Mouse (Mus musculus): ENCODE results near the gene Tmem45b. TPM values are rescaled to one million over a fixed set of nuclear protein-coding genes. Genes with fewer than 3 reads are reported as not detected.
A peak's percentile ranks its signal among the peaks of the same experiment; 100 is the strongest.
"Not testable (repeated sequence)": the region's sequence is repeated elsewhere in the genome, so short reads cannot be mapped to it uniquely, and the experiment has no call there.

Tmem45b gene
- 0.18 TPM in 1 of 2 replicates, not detected in the other for polyA plus RNA-seq (2014; fragmentation: Nextera tagmentation; extraction: Ambion mirVana)

- H3K4me3 ChIP-seq (replicated peaks; ENCODE audit: low read depth, low read length), result no peak within 1 kb of the TSS
- no peak within 1 kb of the TSS for H3K9ac ChIP-seq (replicated peaks; ENCODE audit: low read length)
Observed at GRCm38 (mm10) chr9:31463692-31464474, at the start of gene Tmem45b. Tmem45b (minus strand) TSS chr9:31464462.

GRCm38 (mm10) chr9:31508189-31508588 is 43.9 kb upstream of the Tmem45b start:
- Histone ChIP-seq H3K27me3 (ENCODE audit: control insufficient read depth, insufficient read depth, low read length) (no peaks in the 10 kb centered on the region), H3K4me2 (ENCODE audit: low read length) (no peak overlapping the region)
- ATAC-seq (ENCODE audit: low FRiP score, low TSS enrichment), result no peak

More at GRCm38 (mm10) chr9:31463692-31464474, at the start of gene Tmem45b:
- DNase-seq (peak; percentile 1), ATAC-seq (ENCODE audit: low FRiP score, low TSS enrichment) (no peak)
- WGBS, result 10% methylated on average over 33 of the region's 33 CpGs
- Histone ChIP-seq H3K4me1 (ENCODE audit: control insufficient read depth, insufficient read depth, low read length) (no peaks in the 10 kb centered on the region), H3K27ac (replicated peaks; ENCODE audit: low read depth, low read length) (no peak within 1 kb of the TSS), H3K9me3 (ENCODE audit: control insufficient read depth, low read length) (no peaks in the 10 kb centered on the region), H3K4me2 (ENCODE audit: low read length) (peak within 1 kb of the TSS; percentile 21), H3K27me3 (ENCODE audit: control insufficient read depth, insufficient read depth, low read length) (peaks cover 12% of the 10 kb centered on the region; the same call in 1 of the 2 replicates), H3K36me3 (ENCODE audit: control insufficient read depth, insufficient read depth, low read length) (no peaks in the 10 kb centered on the region)

DNA sequence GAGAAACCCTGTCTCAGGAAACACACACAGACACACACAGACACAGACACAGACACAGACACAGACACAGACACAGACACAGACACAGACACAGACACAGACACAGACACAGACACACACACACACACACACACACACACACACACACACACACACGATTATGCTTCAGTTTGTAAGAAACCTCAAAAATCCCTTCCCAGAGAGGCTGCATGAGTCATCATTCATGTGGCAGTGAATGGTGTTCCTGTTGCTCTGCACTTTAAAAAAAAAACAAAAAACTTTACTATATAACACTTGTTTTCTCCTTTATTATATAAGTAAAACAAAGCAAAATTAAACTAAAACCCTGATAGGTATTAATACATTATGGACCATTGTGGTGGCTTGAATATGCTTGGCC is 37.0 kb upstream of the Tmem45b start:
- H3K4me3 ChIP-seq (replicated peaks; ENCODE audit: low read depth, low read length); H3K36me3 ChIP-seq (ENCODE audit: control insufficient read depth, insufficient read depth, low read length); H3K27me3 ChIP-seq (ENCODE audit: control insufficient read depth, insufficient read depth, low read length); H3K4me2 ChIP-seq (ENCODE audit: low read length); H3K27ac ChIP-seq (replicated peaks; ENCODE audit: low read depth, low read length); H3K9ac ChIP-seq (replicated peaks; ENCODE audit: low read length); ATAC-seq (ENCODE audit: low FRiP score, low TSS enrichment); H3K9me3 ChIP-seq (ENCODE audit: control insufficient read depth, low read length); DNase-seq; H3K4me1 ChIP-seq (ENCODE audit: control insufficient read depth, insufficient read depth, low read length): not testable (repeated sequence)
- WGBS, result 100% methylated on average over 1 of the region's 1 CpGs

More at GRCm38 (mm10) chr9:31508189-31508588, 43.9 kb upstream of the Tmem45b start:
- Histone ChIP-seq H3K9me3 (ENCODE audit: control insufficient read depth, low read length) (no peaks in the 10 kb centered on the region), H3K4me1 (ENCODE audit: control insufficient read depth, insufficient read depth, low read length) (no peaks in the 10 kb centered on the region), H3K27ac (replicated peaks; ENCODE audit: low read depth, low read length) (no peak overlapping the region), H3K36me3 (ENCODE audit: control insufficient read depth, insufficient read depth, low read length) (no peaks in the 10 kb centered on the region), H3K9ac (replicated peaks; ENCODE audit: low read length) (no peak overlapping the region), H3K4me3 (replicated peaks; ENCODE audit: low read depth, low read length) (no peak overlapping the region)
- DNase-seq, result no peak
- WGBS, result 81% methylated on average over 3 of the region's 3 CpGs

DNA sequence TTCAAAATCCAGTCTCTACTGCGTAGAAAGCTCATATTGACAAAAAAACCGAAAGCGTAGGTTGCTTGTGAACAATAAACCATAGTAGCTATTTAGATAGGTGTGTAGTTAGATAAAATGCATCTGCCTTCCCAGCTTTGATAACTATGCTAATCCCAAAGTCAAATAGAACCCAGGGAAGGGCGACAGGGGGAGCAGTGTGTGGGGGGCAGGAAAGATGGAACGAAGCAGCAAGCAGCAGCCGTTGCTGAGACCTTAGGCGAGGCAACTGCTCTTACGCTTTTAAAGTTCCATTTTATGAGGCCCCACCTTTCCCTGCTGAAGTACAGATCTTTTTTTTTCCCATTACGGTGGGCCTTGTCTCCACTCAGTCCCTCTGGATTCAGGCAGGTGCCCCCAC is 1.1 kb downstream of the Tmem45b start:
- Histone ChIP-seq H3K9me3 (ENCODE audit: control insufficient read depth, low read length) (no peaks in the 10 kb centered on the region), H3K9ac (replicated peaks; ENCODE audit: low read length) (no peak overlapping the region), H3K4me2 (ENCODE audit: low read length) (no peak overlapping the region), H3K4me3 (replicated peaks; ENCODE audit: low read depth, low read length) (no peak overlapping the region), H3K27ac (replicated peaks; ENCODE audit: low read depth, low read length) (no peak overlapping the region), H3K36me3 (ENCODE audit: control insufficient read depth, insufficient read depth, low read length) (no peaks in the 10 kb centered on the region), H3K4me1 (ENCODE audit: control insufficient read depth, insufficient read depth, low read length) (no peaks in the 10 kb centered on the region), H3K27me3 (ENCODE audit: control insufficient read depth, insufficient read depth, low read length) (peaks cover 12% of the 10 kb centered on the region; the same call in 1 of the 2 replicates)
- WGBS, result 49% methylated on average over 9 of the region's 9 CpGs
- no peak for ATAC-seq (ENCODE audit: low FRiP score, low TSS enrichment)
- DNase-seq, result no peak

DNA sequence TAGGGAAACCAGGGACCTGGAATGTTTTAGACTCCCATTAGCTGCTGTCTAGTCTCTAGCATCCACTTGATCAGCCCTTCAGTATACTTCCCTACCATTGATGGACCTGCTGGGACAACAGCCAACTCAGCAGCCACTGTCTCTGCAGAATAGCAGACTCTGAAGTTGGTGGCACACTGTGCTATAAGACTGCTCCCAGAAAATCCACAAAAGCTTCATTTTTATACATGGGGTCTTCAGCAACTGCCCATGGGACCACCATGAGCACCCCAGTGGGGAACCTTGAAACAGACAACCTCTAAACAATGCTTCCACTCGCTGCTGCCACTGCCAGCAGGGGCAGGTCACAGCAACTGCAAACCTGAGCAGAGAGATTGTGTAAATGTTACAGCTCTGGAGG is 9.9 kb downstream of the Tmem45b start:
- Histone ChIP-seq H3K27ac (replicated peaks; ENCODE audit: low read depth, low read length) (no peak overlapping the region), H3K36me3 (ENCODE audit: control insufficient read depth, insufficient read depth, low read length) (no peaks in the 10 kb centered on the region), H3K4me2 (ENCODE audit: low read length) (no peak overlapping the region), H3K9ac (replicated peaks; ENCODE audit: low read length) (no peak overlapping the region), H3K27me3 (ENCODE audit: control insufficient read depth, insufficient read depth, low read length) (no peaks in the 10 kb centered on the region), H3K4me1 (ENCODE audit: control insufficient read depth, insufficient read depth, low read length) (no peaks in the 10 kb centered on the region), H3K9me3 (ENCODE audit: control insufficient read depth, low read length) (no peaks in the 10 kb centered on the region), H3K4me3 (replicated peaks; ENCODE audit: low read depth, low read length) (no peak overlapping the region)
- DNase-seq, result no peak
- ATAC-seq (ENCODE audit: low FRiP score, low TSS enrichment), result no peak
- 36% methylated on average over 1 of the region's 1 CpGs for WGBS

DNA sequence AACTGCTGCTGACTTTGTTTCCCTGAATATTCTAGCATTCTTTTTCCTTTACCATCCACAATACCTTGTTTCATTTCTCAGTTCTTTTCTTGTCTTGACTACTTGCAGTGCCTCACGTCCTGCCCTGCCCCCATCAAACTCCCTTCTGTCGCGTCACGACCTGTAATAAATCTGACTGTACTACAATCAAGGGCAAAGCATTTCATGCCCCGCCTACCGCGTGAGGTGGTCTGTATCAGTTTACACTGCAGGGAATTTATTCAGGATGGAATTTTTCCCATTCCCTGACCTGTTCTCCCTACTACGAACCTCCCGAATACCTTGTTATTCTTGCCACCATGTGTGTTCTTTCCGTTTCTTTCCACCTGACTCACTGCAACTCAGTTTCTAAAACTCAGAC is 12.1 kb downstream of the Tmem45b start:
- no peak overlapping the region for H3K27ac ChIP-seq (replicated peaks; ENCODE audit: low read depth, low read length)
- WGBS, result 86% methylated on average over 10 of the region's 10 CpGs
- no peak overlapping the region for H3K9ac ChIP-seq (replicated peaks; ENCODE audit: low read length)
- no peak for ATAC-seq (ENCODE audit: low FRiP score, low TSS enrichment)
- no peak overlapping the region for H3K4me3 ChIP-seq (replicated peaks; ENCODE audit: low read depth, low read length)
- DNase-seq, result no peak
- H3K9me3 ChIP-seq (ENCODE audit: control insufficient read depth, low read length), result no peaks in the 10 kb centered on the region
- no peaks in the 10 kb centered on the region for H3K27me3 ChIP-seq (ENCODE audit: control insufficient read depth, insufficient read depth, low read length)
- H3K4me1 ChIP-seq (ENCODE audit: control insufficient read depth, insufficient read depth, low read length), result no peaks in the 10 kb centered on the region
- H3K4me2 ChIP-seq (ENCODE audit: low read length), result no peak overlapping the region
- no peaks in the 10 kb centered on the region for H3K36me3 ChIP-seq (ENCODE audit: control insufficient read depth, insufficient read depth, low read length)

GRCm38 (mm10) chr9:31449145-31449772 is 15.0 kb downstream of the Tmem45b start:
- Histone ChIP-seq H3K9ac (replicated peaks; ENCODE audit: low read length) (no peak overlapping the region), H3K36me3 (ENCODE audit: control insufficient read depth, insufficient read depth, low read length) (no peaks in the 10 kb centered on the region), H3K4me1 (ENCODE audit: control insufficient read depth, insufficient read depth, low read length) (no peaks in the 10 kb centered on the region), H3K27me3 (ENCODE audit: control insufficient read depth, insufficient read depth, low read length) (no peaks in the 10 kb centered on the region), H3K4me3 (replicated peaks; ENCODE audit: low read depth, low read length) (no peak overlapping the region), H3K9me3 (ENCODE audit: control insufficient read depth, low read length) (no peaks in the 10 kb centered on the region), H3K4me2 (ENCODE audit: low read length) (no peak overlapping the region), H3K27ac (replicated peaks; ENCODE audit: low read depth, low read length) (no peak overlapping the region)
- no peak for ATAC-seq (ENCODE audit: low FRiP score, low TSS enrichment)
- 90% methylated on average over 7 of the region's 7 CpGs for WGBS
- DNase-seq, result no peak

GRCm38 (mm10) chr9:31444236-31444635 is 20.0 kb downstream of the Tmem45b start:
- Histone ChIP-seq H3K27me3 (ENCODE audit: control insufficient read depth, insufficient read depth, low read length) (no peaks in the 10 kb centered on the region), H3K9me3 (ENCODE audit: control insufficient read depth, low read length) (no peaks in the 10 kb centered on the region), H3K9ac (replicated peaks; ENCODE audit: low read length) (no peak overlapping the region), H3K36me3 (ENCODE audit: control insufficient read depth, insufficient read depth, low read length) (no peaks in the 10 kb centered on the region), H3K4me3 (replicated peaks; ENCODE audit: low read depth, low read length) (no peak overlapping the region), H3K4me2 (ENCODE audit: low read length) (no peak overlapping the region), H3K27ac (replicated peaks; ENCODE audit: low read depth, low read length) (no peak overlapping the region), H3K4me1 (ENCODE audit: control insufficient read depth, insufficient read depth, low read length) (no peaks in the 10 kb centered on the region)
- ATAC-seq (ENCODE audit: low FRiP score, low TSS enrichment), result no peak
- no peak for DNase-seq
- WGBS, result 86% methylated on average over 8 of the region's 8 CpGs

- DNase-seq (no peak), ATAC-seq (ENCODE audit: low FRiP score, low TSS enrichment) (no peak)
- H3K4me3 ChIP-seq (replicated peaks; ENCODE audit: low read depth, low read length), result no peak overlapping the region
- no peaks in the 10 kb centered on the region for H3K36me3 ChIP-seq (ENCODE audit: control insufficient read depth, insufficient read depth, low read length)
- H3K27me3 ChIP-seq (ENCODE audit: control insufficient read depth, insufficient read depth, low read length), result no peaks in the 10 kb centered on the region
- H3K9ac ChIP-seq (replicated peaks; ENCODE audit: low read length), result no peak overlapping the region
- no peaks in the 10 kb centered on the region for H3K4me1 ChIP-seq (ENCODE audit: control insufficient read depth, insufficient read depth, low read length)
- no peak overlapping the region for H3K4me2 ChIP-seq (ENCODE audit: low read length)
- no peaks in the 10 kb centered on the region for H3K9me3 ChIP-seq (ENCODE audit: control insufficient read depth, low read length)
- H3K27ac ChIP-seq (replicated peaks; ENCODE audit: low read depth, low read length), result no peak overlapping the region
- WGBS, result 80% methylated on average over 3 of the region's 3 CpGs
Observed at GRCm38 (mm10) chr9:31441487-31441886, 22.8 kb downstream of the Tmem45b start.
